Mouse (Mus musculus): ENCODE data around the gene Sirt1.
"Not testable (repeated sequence)": the region's sequence is repeated elsewhere in the genome, so short reads cannot be mapped to it uniquely, and the experiment has no call there.

Sirt1 gene

GRCm38 (mm10) chr10:63381498-63382280 is at the start of gene Sirt1:
Gene Sirt1, minus strand, starts transcription at chr10:63381704.
- no peak for DNase-seq

- peak; percentile 92 to 93 for DNase-seq
These were observed 48.3 kb upstream of the Sirt1 start, which contains the start of gene Ctnna3 for GRCm38 (mm10) chr10:63429785-63430305. Gene Ctnna3, plus strand, starts transcription at chr10:63430098.

- peak; percentile 97 for DNase-seq
These were observed 47.9 kb upstream of the Sirt1 start for GRCm38 (mm10) chr10:63429380-63429779.

GRCm38 (mm10) chr10:63429023-63429340 is 47.5 kb upstream of the Sirt1 start:
- DNase-seq: no peak

- DNase-seq: peak; percentile 35 to 47
These were observed 46.9 kb upstream of the Sirt1 start for GRCm38 (mm10) chr10:63428243-63429022.

GRCm38 (mm10) chr10:63427146-63427545 is 45.6 kb upstream of the Sirt1 start:
- no peak for DNase-seq

GRCm38 (mm10) chr10:63424475-63424814 is 42.9 kb upstream of the Sirt1 start:
- peak; percentile 60 to 74 for DNase-seq

GRCm38 (mm10) chr10:63423591-63424474 is 42.3 kb upstream of the Sirt1 start:
- no peak for DNase-seq

- DNase-seq: no peak
These were observed 41.2 kb upstream of the Sirt1 start for GRCm38 (mm10) chr10:63422736-63422992.

GRCm38 (mm10) chr10:63421739-63422735 is 40.5 kb upstream of the Sirt1 start, which contains the start of gene Gm7075:
Gene Gm7075, minus strand, starts transcription at chr10:63421789.
- peak; percentile 47 to 81 for DNase-seq

- DNase-seq: no peak
These were observed 35.6 kb upstream of the Sirt1 start for GRCm38 (mm10) chr10:63417061-63417460.

- DNase-seq: no peak
These were observed 34.3 kb upstream of the Sirt1 start for GRCm38 (mm10) chr10:63415850-63416249.

- DNase-seq: no peak
These were observed 33.8 kb upstream of the Sirt1 start for GRCm38 (mm10) chr10:63415287-63415686.

- DNase-seq: peak in 1 of 2 experiments; percentile 42
These were observed 31.3 kb upstream of the Sirt1 start for GRCm38 (mm10) chr10:63412756-63413155.

- not testable (repeated sequence) for DNase-seq
These were observed 30.2 kb upstream of the Sirt1 start for GRCm38 (mm10) chr10:63411674-63412073.

- DNase-seq: no peak
These were observed 28.9 kb upstream of the Sirt1 start for GRCm38 (mm10) chr10:63410162-63410956.

- DNase-seq: peak; percentile 81 to 88
These were observed 22.1 kb upstream of the Sirt1 start for GRCm38 (mm10) chr10:63403636-63404035.

GRCm38 (mm10) chr10:63402731-63403504 is 21.4 kb upstream of the Sirt1 start:
- DNase-seq: peak; percentile 44 to 70

- DNase-seq: peak; percentile 51 to 67
These were observed 15.5 kb upstream of the Sirt1 start for GRCm38 (mm10) chr10:63396963-63397362.

- peak in 1 of 2 experiments; percentile 58 for DNase-seq
These were observed 7.4 kb upstream of the Sirt1 start for GRCm38 (mm10) chr10:63388948-63389347.

Measured in kidney, postnatal 36 days (tissue).